Mouse (Mus musculus) cortical plate, adult 2 months (tissue): ENCODE results near the gene Crip3.

ENCODE experiments used
- CTCF ChIP-seq: fragments of 200-500 bp; IDR thresholded peaks from 2 replicates; pipeline ENCODE4 v1.5.1; 2011; ENCODE audit warnings: mild to moderate bottlenecking, control low read depth, low read length; ENCODE audit not compliant: insufficient read depth; ENCODE audit errors: extremely low read depth
- POLR2A ChIP-seq: fragments of 200-500 bp; IDR thresholded peaks from 2 replicates; pipeline ENCODE4 v1.6.1; 2011; ENCODE audit warnings: mild to moderate bottlenecking, low read length, control low read depth; ENCODE audit not compliant: insufficient read depth; ENCODE audit errors: extremely low read depth

DNA sequence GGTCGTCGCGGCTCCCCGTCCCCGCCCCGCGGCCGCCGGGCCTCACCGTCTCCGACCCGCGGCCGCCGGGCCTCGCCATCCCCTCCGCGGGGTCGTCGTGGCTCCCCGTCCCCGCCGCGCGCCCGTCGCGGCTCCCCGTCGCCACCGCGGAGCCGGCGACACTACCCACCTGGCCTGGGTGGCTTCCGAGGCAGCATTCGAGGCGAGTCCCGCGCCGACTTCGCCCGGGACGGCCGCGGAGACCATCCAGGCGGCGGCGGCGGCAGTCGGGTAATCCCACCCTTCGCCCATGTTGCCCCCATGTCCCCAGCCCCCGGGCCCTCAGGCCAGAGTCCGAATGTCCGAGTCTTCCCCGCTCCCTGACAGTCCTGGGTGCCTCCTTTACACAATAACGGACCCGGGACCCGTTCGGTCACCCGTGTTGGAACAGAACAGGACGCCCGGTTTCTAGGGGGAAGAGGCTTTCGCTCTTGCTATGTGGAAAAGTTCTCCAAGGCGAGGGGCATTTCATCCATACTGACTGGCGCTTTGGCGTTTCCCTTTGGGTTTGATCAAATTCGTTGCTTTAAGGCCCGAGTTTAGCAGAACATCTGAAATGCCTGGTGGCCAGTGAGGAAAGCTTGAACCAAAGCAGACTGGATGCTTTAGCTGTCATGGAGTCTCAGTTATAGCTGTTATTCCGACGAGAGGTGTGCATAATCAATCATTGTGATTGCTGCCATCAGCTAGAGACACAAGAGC lies 44.5 kb upstream of the Crip3 start:
- no peak for TF ChIP-seq CTCF
- no peak for TF ChIP-seq POLR2A
